Mouse (Mus musculus) testis, adult 2 months (tissue): ENCODE measurements around the gene Noto. TPM values are rescaled to one million over a fixed set of nuclear protein-coding genes. Genes with fewer than 3 reads are reported as not detected.

Source experiments
- H3K27ac ChIP-seq: fragments of 200-500 bp; 2 replicates; pipeline ENCODE4 v1.5.1; 2012; ENCODE audit warnings: low read depth, low read length; ENCODE audit not compliant: control insufficient read depth, insufficient read depth
- H3K27me3 ChIP-seq: fragments of 200-500 bp; 2 replicates; pipeline ENCODE4 v1.6.1; 2012; ENCODE audit warnings: mild to moderate bottlenecking, low read length, moderate library complexity; ENCODE audit not compliant: control insufficient read depth, insufficient read depth
- H3K36me3 ChIP-seq: fragments of 200-500 bp; 2 replicates; pipeline ENCODE4 v1.6.1; 2012; ENCODE audit warnings: mild to moderate bottlenecking, low read length; ENCODE audit not compliant: control insufficient read depth, insufficient read depth
- H3K4me1 ChIP-seq: fragments of 200-500 bp; 2 replicates; pipeline ENCODE4 v1.6.1; 2012; ENCODE audit warnings: low read length; ENCODE audit not compliant: control insufficient read depth, insufficient read depth
- H3K4me3 ChIP-seq: fragments of 200-500 bp; 2 replicates; pipeline ENCODE4 v1.5.1; 2012; ENCODE audit warnings: low read depth, mild to moderate bottlenecking, low read length, moderate library complexity, mixed read lengths; ENCODE audit not compliant: control insufficient read depth
- CTCF ChIP-seq: fragments of 200-500 bp; IDR thresholded peaks from 2 replicates; pipeline ENCODE4 v1.5.1; 2012; ENCODE audit warnings: low read depth, mild to moderate bottlenecking, inconsistent platforms, low read length, moderate library complexity; ENCODE audit not compliant: control insufficient read depth, insufficient read depth, insufficient replicate concordance
- POLR2A ChIP-seq: fragments of 200-500 bp; IDR thresholded peaks from 2 replicates; pipeline ENCODE4 v1.6.1; 2012; ENCODE audit warnings: low read depth, mild to moderate bottlenecking, inconsistent platforms, low read length, moderate library complexity; ENCODE audit not compliant: control insufficient read depth
- polyA plus RNA-seq: library from polyadenylated mRNA; depleted of rRNA; stranded (reverse); fragments of >200 nt; gene quantifications from 2 replicates; pipeline ENCODE4 v1.2.3, GENCODE M21; 2012

Gene Noto
- polyA plus RNA-seq, 1 experiment = not detected

DNA sequence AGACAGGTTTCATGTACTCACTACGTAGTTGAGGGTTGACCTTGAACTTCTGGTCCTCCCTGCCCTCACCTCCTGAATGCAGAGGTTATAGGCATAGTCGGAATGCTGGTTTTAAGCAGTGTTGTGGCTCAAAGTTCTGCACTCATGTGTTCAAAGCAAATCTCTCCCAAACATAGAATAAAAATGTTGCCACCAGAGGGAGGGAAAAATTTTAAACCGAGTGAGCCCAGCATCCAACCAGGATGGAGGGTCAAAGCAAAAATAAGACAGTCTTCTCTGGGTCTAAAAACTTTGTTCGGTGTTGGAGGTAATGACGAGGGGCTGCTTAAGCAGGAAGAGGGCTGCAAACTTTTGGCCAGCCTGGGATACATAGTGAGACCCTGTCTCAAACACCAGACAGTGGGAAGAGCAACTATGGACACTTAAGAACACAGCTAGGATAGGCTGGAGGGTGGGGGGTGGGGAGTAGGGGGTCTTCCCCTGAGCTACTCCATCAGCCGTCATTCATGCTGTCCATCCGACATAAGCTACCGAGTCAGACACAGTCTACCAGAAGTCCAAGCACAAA, 7.7 kb downstream of the Noto start:
- H3K27me3 ChIP-seq = no peaks in the 10 kb centered on the region
- TF ChIP-seq POLR2A = no peak
- H3K4me3 ChIP-seq = peak overlapping the region; percentile 91
- no peaks in the 10 kb centered on the region for H3K36me3 ChIP-seq
- no peak overlapping the region for H3K27ac ChIP-seq
- H3K4me1 ChIP-seq = peaks cover 4% of the 10 kb centered on the region

DNA sequence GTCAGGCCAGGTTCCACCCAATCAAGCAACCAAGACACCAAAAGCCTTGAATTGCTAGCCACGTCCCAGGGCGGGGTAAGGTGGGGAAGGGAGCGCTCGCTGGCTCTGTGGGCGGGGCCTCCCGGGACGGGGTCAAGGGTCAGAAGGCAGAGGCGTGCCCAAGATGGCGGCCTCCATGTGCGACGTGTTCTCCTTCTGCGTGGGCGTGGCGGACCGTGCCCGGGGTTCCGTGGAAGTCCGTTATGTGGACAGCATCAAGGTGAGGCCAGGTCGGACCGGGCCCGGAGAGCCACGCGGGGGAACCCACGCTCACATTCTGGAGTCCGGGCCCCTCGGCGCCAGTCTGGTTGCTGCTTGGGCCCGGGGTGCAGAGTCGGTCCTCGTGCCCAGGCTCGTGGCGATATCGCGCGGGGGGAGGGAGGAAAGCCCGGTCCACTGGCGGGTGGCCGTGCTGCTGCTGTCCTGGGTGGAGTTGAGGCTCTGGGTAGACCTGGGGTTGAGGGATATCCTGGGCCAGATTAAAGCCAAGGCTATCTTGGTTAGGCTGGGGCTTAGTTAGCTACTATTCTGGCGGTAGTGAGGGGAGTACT, 8.3 kb downstream of the Noto start, which contains the start of gene Smyd5:
Gene Smyd5 (plus strand): TSS at position 148 of the 590 bp plus-strand sequence.
- peak within 1 kb of the TSS; percentile 91 for H3K4me3 ChIP-seq
- H3K27me3 ChIP-seq = no peaks in the 10 kb centered on the region
- peak within 1 kb of the TSS; percentile 2; the same call in 1 of the 2 replicates for H3K27ac ChIP-seq
- TF ChIP-seq POLR2A (peak; percentile 60; the same call in 1 of the 2 replicates), CTCF (no peak)
- H3K36me3 ChIP-seq = no peaks in the 10 kb centered on the region
- H3K4me1 ChIP-seq = peaks cover 4% of the 10 kb centered on the region

DNA sequence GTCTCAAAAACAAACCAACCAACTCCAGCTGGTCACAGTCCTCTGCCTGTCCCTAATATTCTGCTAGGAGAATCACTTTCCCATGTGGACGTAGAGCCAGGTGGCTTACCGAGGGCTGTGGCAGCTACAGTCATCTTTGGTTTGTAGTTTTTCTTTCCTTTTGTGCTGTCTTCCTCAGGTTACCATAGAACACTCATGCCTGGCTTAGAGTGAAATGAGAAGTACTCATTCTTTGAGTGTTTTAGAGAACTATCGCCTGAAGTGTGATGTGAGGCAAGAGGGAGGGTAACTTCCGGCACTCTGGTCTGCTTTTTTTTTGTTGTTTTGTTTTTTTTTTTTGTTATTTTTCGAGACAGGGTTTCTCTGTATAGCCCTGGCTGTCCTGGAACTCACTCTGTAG, 10.2 kb downstream of the Noto start:
- Histone ChIP-seq H3K27me3 (no peaks in the 10 kb centered on the region), H3K27ac (no peak overlapping the region), H3K4me1 (peaks cover 4% of the 10 kb centered on the region), H3K4me3 (no peak overlapping the region), H3K36me3 (no peaks in the 10 kb centered on the region)
- TF ChIP-seq CTCF (no peak), POLR2A (no peak)

DNA sequence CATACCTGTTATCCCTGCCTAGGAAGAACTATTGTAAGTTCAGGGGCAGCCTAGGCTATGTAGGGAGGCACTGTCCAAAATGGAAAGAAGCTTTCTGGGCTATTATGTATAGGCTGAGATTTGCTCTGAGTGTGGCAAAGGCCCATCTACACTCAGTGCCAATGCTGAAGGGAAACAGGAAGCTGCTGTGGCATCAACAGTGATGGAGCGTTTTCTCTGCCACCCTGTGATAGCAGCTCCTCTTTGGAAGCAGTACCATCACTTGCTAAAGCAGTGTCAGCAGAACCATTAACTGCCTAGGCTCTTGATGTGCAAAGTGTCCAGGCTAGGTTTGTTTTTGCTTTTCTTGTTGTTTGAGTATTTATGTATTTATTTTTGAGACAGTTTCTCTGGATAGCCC, 12.5 kb downstream of the Noto start:
- no peak overlapping the region for H3K27ac ChIP-seq
- H3K36me3 ChIP-seq = no peaks in the 10 kb centered on the region
- no peak for TF ChIP-seq POLR2A
- no peak for TF ChIP-seq CTCF
- H3K27me3 ChIP-seq = no peaks in the 10 kb centered on the region
- H3K4me1 ChIP-seq = peaks cover 4% of the 10 kb centered on the region
- H3K4me3 ChIP-seq = no peak overlapping the region

DNA sequence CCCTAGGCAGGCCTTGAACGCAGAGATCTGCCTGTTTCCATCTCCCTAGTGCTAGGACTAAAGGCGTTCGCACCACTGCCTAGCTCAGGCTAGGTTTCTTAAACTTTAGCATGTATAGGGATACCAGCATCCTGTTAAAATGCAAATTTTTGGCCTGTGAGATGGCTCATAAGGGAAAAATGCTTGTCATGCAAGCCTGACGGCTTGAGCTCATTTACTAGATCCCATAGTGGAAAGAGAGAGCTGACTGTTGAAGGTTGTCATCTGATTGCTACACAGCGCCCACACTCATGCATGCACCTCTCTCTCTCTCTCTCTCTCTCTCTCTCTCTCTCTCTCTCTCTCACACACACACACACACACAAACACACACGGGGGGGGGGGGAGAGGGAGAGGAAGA, 12.9 kb downstream of the Noto start:
- no peak for TF ChIP-seq CTCF
- TF ChIP-seq POLR2A = no peak
- Histone ChIP-seq H3K36me3 (no peaks in the 10 kb centered on the region), H3K4me3 (no peak overlapping the region), H3K27ac (no peak overlapping the region), H3K27me3 (no peaks in the 10 kb centered on the region), H3K4me1 (peaks cover under 1% of the 10 kb centered on the region; the same call in 1 of the 2 replicates)

DNA sequence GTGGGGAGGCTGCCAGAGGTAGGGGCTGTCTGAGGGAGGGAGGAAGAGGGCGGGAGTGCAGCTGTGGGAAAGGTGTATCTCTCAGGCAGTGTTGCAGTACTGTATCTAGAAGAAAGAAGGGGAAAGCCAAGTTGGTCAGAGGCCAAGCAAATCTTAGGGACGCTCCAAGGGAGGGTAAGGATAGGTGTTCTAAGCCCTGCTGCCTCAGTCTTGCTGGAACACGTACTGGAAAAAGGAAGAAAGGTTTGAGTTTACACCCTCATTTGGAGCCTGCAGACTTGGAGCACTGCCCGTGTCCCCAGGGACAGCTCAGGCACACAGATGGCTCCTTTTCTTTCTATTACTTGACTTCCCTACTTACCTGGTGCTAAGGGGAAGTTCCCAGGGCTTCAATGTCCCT, 17.5 kb downstream of the Noto start:
- Histone ChIP-seq H3K27ac (no peak overlapping the region), H3K4me3 (no peak overlapping the region), H3K36me3 (no peaks in the 10 kb centered on the region; the same call in 1 of the 2 replicates), H3K27me3 (no peaks in the 10 kb centered on the region), H3K4me1 (no peaks in the 10 kb centered on the region)
- no peak for TF ChIP-seq POLR2A
- no peak for TF ChIP-seq CTCF

DNA sequence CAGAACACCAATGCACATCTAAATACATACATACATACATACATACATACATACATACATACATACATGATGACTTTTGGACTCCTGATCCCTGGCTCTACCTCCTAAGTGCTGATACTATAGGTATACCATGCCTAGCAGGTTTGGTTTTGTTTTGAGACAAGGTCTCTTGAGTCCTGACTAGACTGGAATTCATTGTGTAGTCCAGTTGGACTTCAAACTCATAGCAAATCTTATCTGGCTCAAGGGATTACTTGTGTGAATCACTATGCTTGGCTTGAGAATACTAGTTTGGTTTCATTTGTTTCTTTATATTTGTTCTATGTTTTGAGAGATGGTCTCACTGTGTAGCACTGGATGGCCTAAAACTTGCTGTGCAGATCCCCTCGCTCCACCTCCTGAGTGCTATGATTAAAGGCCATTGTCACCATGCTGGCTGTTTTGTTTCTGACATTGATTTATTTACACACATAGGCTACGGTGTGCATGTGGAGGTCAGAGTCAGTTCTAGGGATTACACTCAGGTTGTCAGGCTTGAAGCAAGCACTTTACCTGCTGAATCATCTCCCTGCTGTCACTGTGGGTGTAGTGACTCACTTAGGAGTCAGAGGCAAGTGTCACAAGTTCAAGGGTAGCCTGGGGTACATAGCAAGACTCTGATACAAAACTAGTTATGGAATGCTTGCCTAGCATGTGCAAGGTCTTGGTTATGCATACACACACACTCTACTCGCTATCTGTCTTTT, 20.0 kb downstream of the Noto start:
- TF ChIP-seq CTCF = no peak
- no peak for TF ChIP-seq POLR2A
- Histone ChIP-seq H3K27ac (no peak overlapping the region), H3K36me3 (no peaks in the 10 kb centered on the region; the same call in 1 of the 2 replicates), H3K4me1 (no peaks in the 10 kb centered on the region), H3K4me3 (no peak overlapping the region), H3K27me3 (no peaks in the 10 kb centered on the region)
